Mouse (Mus musculus) cortical plate, adult 2 months (tissue): Measurements from ENCODE around the gene Tmed8.

Experiments used
- CTCF ChIP-seq: fragments of 200-500 bp; IDR thresholded peaks from 2 replicates; pipeline ENCODE4 v1.5.1; 2011; ENCODE audit warnings: mild to moderate bottlenecking, control low read depth, low read length; ENCODE audit not compliant: insufficient read depth; ENCODE audit errors: extremely low read depth
- POLR2A ChIP-seq: fragments of 200-500 bp; IDR thresholded peaks from 2 replicates; pipeline ENCODE4 v1.6.1; 2011; ENCODE audit warnings: mild to moderate bottlenecking, low read length, control low read depth; ENCODE audit not compliant: insufficient read depth; ENCODE audit errors: extremely low read depth

- TF ChIP-seq CTCF = no peak
- TF ChIP-seq POLR2A = no peak
These were observed 26.5 kb upstream of the Tmed8 start for GRCm38 (mm10) chr12:87226801-87227200.
